7 mouse cellular contexts compared by ENCODE assay signal in genomic region chr12:88983688-88984330, GRCm38 (mm10).
DNase-seq lines count a peak whose midpoint lies in the region; ATAC-seq lines count a peak whose summit lies in the region.

No protein-coding gene starts in this region.

- peaks cover 14% of the 10 kb centered on the region for H3K4me1 ChIP-seq in forebrain, embryonic 16.5 days (replicated peaks; ENCODE audit: control insufficient read depth, insufficient read depth, low read length)
- H3K4me1 ChIP-seq in liver, embryonic 11.5 days (replicated peaks; ENCODE audit: control insufficient read depth, insufficient read depth, low read length) = peaks cover 25% of the 10 kb centered on the region

- no peaks in the 10 kb centered on the region for H3K27me3 ChIP-seq in forebrain, embryonic 16.5 days (replicated peaks; ENCODE audit: control insufficient read depth, insufficient read depth, low read length)
- no peaks in the 10 kb centered on the region for H3K27me3 ChIP-seq in liver, embryonic 11.5 days (replicated peaks; ENCODE audit: control insufficient read depth, insufficient read depth, low read length)

- no peak overlapping the region for H3K4me2 ChIP-seq in forebrain, embryonic 16.5 days (ENCODE audit: low read length)
- H3K4me2 ChIP-seq in liver, embryonic 11.5 days = peak overlapping the region; percentile 66

- peak; percentile 57 for ATAC-seq in forebrain, embryonic 16.5 days
- ATAC-seq in liver, embryonic 11.5 days (replicated peaks; ENCODE audit: low FRiP score) = peak; percentile 97

- no peak overlapping the region for H3K9ac ChIP-seq in forebrain, embryonic 16.5 days (replicated peaks; ENCODE audit: low read depth, low read length)
- H3K9ac ChIP-seq in liver, embryonic 11.5 days (ENCODE audit: low read depth, low read length) = 0 out of 2 replicates have a peak overlapping the region, but pooled peaks have one; percentile 2

- no peaks in the 10 kb centered on the region for H3K9me3 ChIP-seq in forebrain, embryonic 16.5 days (ENCODE audit: control insufficient read depth, low read length)
- no peaks in the 10 kb centered on the region for H3K9me3 ChIP-seq in liver, embryonic 11.5 days (ENCODE audit: control insufficient read depth, low read length)

- H3K4me3 ChIP-seq in forebrain, embryonic 16.5 days (replicated peaks; ENCODE audit: low read length) = no peak overlapping the region
- 0 out of 2 replicates have a peak overlapping the region, but pooled peaks have one; percentile 24 for H3K4me3 ChIP-seq in liver, embryonic 11.5 days (ENCODE audit: low read depth, low read length)

- no peak overlapping the region for H3K27ac ChIP-seq in forebrain, embryonic 16.5 days (ENCODE audit: low read length)
- peak overlapping the region; percentile 82 for H3K27ac ChIP-seq in liver, embryonic 11.5 days (ENCODE audit: low read depth, low read length)

- DNase-seq in urinary bladder, postnatal 14 days (ENCODE audit: low spot score) = peak; percentile 3
- no peak for DNase-seq in urinary bladder, adult 18-20 months (ENCODE audit: low spot score in 2 of 2)
- DNase-seq in liver, embryonic 11.5 days (ENCODE audit: low spot score) = peak; percentile 57
- DNase-seq in retina, postnatal 1 day = peak; percentile 10
- DNase-seq in MN1 (ENCODE audit: low spot score) = no peak
- no peak for DNase-seq in urinary bladder, postnatal 4 days (ENCODE audit: low spot score in 2 of 2)

- no peaks in the 10 kb centered on the region for H3K36me3 ChIP-seq in forebrain, embryonic 16.5 days (ENCODE audit: control insufficient read depth, insufficient read depth)
- H3K36me3 ChIP-seq in liver, embryonic 11.5 days (ENCODE audit: control insufficient read depth, insufficient read depth, low read length) = no peaks in the 10 kb centered on the region

- WGBS in forebrain, embryonic 16.5 days = 15% methylated on average over 10 of the region's 10 CpGs
- 11% methylated on average over 10 of the region's 10 CpGs for WGBS in liver, embryonic 11.5 days

Comparison
In these comparisons a context has a peak if more than half of its experiments do, and no peak if none do; other contexts are left out.
1. DNase-seq: peak in urinary bladder, postnatal 14 days (single experiment), liver, embryonic 11.5 days (single experiment) and retina, postnatal 1 day (single experiment); none in urinary bladder, adult 18-20 months (0 of 2), MN1 (single experiment) and urinary bladder, postnatal 4 days (0 of 2).